Mouse (Mus musculus): ENCODE measurements at regions not wholly inside any gene's neighbourhood (a gene's known extent, or its start where the extent isn't known, plus 50 kb on each side); places are given as distances from the start of the nearest gene placed in this dataset.
A peak's percentile ranks its signal among the peaks of the same experiment; 100 is the strongest.

GRCm38 (mm10) chr9:16994169-16994568 is 493.1 kb upstream of the Fat3 start:
- ATAC-seq (no peak), DNase-seq (ENCODE audit: low spot score) (no peak)
- 61% methylated on average over 2 of the region's 2 CpGs for WGBS
- Histone ChIP-seq H3K36me3 (ENCODE audit: insufficient read depth, low read length) (no peaks in the 10 kb centered on the region), H3K4me2 (replicated peaks; ENCODE audit: low read depth, low read length) (no peak overlapping the region), H3K9ac (replicated peaks; ENCODE audit: low read depth) (no peak overlapping the region), H3K9me3 (ENCODE audit: low read length) (no peaks in the 10 kb centered on the region), H3K4me3 (ENCODE audit: low read depth, low read length) (no peak overlapping the region), H3K4me1 (ENCODE audit: insufficient read depth, low read depth, low read length) (no peaks in the 10 kb centered on the region), H3K27me3 (replicated peaks; ENCODE audit: insufficient read depth, low read length) (no peaks in the 10 kb centered on the region), H3K27ac (ENCODE audit: low read length) (no peak overlapping the region)
- no peak for TF ChIP-seq CTCF (IDR thresholded peaks at IDR 0.05)

DNA sequence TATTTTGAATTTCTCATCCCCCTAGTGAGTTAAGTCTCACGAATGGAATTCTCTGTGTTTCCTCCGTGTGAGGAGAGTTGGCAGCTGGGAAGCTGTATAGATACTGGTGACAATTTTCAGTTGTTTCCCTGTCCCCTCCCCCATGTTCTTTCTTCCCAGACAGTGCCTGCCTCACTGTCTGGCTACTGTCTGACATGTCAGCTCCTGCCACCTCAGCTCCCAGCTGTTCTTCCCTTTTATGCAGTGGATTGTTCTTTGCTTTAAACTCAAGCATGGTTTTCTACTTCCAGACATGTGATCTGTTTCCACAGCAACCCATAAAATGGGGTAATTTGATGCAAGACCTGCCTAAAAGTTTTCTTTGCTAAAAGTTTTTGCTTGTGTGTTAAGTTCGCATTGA is 487.0 kb upstream of the Fat3 start:
- 50% methylated on average over 3 of the region's 3 CpGs for WGBS
- Histone ChIP-seq H3K4me2 (replicated peaks; ENCODE audit: low read depth, low read length) (no peak overlapping the region), H3K36me3 (ENCODE audit: insufficient read depth, low read length) (no peaks in the 10 kb centered on the region), H3K9ac (replicated peaks; ENCODE audit: low read depth) (no peak overlapping the region), H3K4me3 (ENCODE audit: low read depth, low read length) (no peak overlapping the region), H3K27me3 (replicated peaks; ENCODE audit: insufficient read depth, low read length) (no peaks in the 10 kb centered on the region), H3K9me3 (ENCODE audit: low read length) (no peaks in the 10 kb centered on the region), H3K4me1 (ENCODE audit: insufficient read depth, low read depth, low read length) (no peaks in the 10 kb centered on the region), H3K27ac (ENCODE audit: low read length) (no peak overlapping the region)
- no peak for DNase-seq (ENCODE audit: low spot score)
- TF ChIP-seq CTCF (IDR thresholded peaks at IDR 0.05) = no peak
- no peak for ATAC-seq

DNA sequence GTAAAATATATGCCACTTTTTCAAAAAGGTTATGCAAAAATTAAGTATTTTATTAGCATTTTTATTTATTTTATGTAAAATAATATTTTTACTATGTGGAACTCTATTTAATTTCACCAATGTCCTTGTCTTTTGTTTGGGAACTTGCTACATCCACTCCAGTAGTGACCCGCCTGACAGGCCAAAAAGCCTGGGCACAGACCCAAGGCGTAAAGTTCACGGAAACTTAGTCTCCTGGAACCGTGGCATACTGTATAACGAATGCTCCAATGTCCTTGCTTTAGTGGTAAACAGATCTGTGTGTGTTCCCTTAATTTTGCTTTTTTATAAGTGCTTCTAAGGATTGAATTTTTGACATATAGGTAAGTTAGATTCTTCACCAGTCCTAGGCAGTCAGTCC is 476.2 kb upstream of the Fat3 start:
- Histone ChIP-seq H3K9me3 (ENCODE audit: low read length) (no peaks in the 10 kb centered on the region), H3K9ac (replicated peaks; ENCODE audit: low read depth) (no peak overlapping the region), H3K4me3 (ENCODE audit: low read depth, low read length) (no peak overlapping the region), H3K4me2 (replicated peaks; ENCODE audit: low read depth, low read length) (no peak overlapping the region), H3K36me3 (ENCODE audit: insufficient read depth, low read length) (no peaks in the 10 kb centered on the region), H3K27me3 (replicated peaks; ENCODE audit: insufficient read depth, low read length) (no peaks in the 10 kb centered on the region), H3K4me1 (ENCODE audit: insufficient read depth, low read depth, low read length) (no peaks in the 10 kb centered on the region), H3K27ac (ENCODE audit: low read length) (no peak overlapping the region)
- DNase-seq (ENCODE audit: low spot score) (no peak), ATAC-seq (no peak)
- WGBS = 81% methylated on average over 5 of the region's 5 CpGs
- TF ChIP-seq EP300 (IDR thresholded peaks at IDR 0.05) = no peak
- no peak for TF ChIP-seq CTCF (IDR thresholded peaks at IDR 0.05)

GRCm38 (mm10) chr9:16970373-16970772 is 469.3 kb upstream of the Fat3 start:
- Histone ChIP-seq H3K27ac (ENCODE audit: low read length) (no peak overlapping the region), H3K4me1 (ENCODE audit: insufficient read depth, low read depth, low read length) (no peaks in the 10 kb centered on the region), H3K36me3 (ENCODE audit: insufficient read depth, low read length) (no peaks in the 10 kb centered on the region), H3K9me3 (ENCODE audit: low read length) (no peaks in the 10 kb centered on the region), H3K4me2 (replicated peaks; ENCODE audit: low read depth, low read length) (no peak overlapping the region), H3K4me3 (ENCODE audit: low read depth, low read length) (no peak overlapping the region), H3K9ac (replicated peaks; ENCODE audit: low read depth) (no peak overlapping the region), H3K27me3 (replicated peaks; ENCODE audit: insufficient read depth, low read length) (no peaks in the 10 kb centered on the region)
- DNase-seq (ENCODE audit: low spot score) (no peak), ATAC-seq (no peak)
- TF ChIP-seq EP300 (IDR thresholded peaks at IDR 0.05) = no peak
- no peak for TF ChIP-seq CTCF (IDR thresholded peaks at IDR 0.05)
- 45% methylated on average over 4 of the region's 4 CpGs for WGBS

DNA sequence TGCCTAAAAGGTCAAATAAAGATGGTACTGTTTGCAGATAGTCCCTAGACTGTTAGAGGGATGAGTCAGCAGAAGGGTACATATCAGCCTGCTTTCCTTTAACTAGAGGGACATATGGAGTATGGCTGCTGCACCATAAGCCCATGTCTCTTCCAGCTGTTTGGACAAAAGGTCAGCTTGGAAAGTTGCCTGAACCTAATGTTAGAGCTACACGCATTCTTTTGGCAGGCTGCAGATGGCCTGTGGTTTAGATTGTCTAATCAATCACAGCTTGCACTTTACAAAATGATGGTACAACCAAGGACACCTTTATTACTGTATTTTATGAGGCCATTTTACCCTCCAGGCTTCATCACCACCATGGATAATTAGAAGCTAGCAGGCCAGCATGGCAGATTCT is 432.5 kb upstream of the Fat3 start:
- Histone ChIP-seq H3K9ac (replicated peaks; ENCODE audit: low read depth) (no peak overlapping the region), H3K4me3 (ENCODE audit: low read depth, low read length) (no peak overlapping the region), H3K36me3 (ENCODE audit: insufficient read depth, low read length) (no peaks in the 10 kb centered on the region), H3K9me3 (ENCODE audit: low read length) (no peaks in the 10 kb centered on the region), H3K4me1 (ENCODE audit: insufficient read depth, low read depth, low read length) (no peaks in the 10 kb centered on the region), H3K4me2 (replicated peaks; ENCODE audit: low read depth, low read length) (no peak overlapping the region), H3K27ac (ENCODE audit: low read length) (no peak overlapping the region), H3K27me3 (replicated peaks; ENCODE audit: insufficient read depth, low read length) (no peaks in the 10 kb centered on the region)
- 56% methylated on average over 1 of the region's 1 CpGs for WGBS
- DNase-seq (ENCODE audit: low spot score) (peak; percentile 22), ATAC-seq (no peak)
- no peak for TF ChIP-seq EP300 (IDR thresholded peaks at IDR 0.05)
- no peak for TF ChIP-seq CTCF (IDR thresholded peaks at IDR 0.05)

DNA sequence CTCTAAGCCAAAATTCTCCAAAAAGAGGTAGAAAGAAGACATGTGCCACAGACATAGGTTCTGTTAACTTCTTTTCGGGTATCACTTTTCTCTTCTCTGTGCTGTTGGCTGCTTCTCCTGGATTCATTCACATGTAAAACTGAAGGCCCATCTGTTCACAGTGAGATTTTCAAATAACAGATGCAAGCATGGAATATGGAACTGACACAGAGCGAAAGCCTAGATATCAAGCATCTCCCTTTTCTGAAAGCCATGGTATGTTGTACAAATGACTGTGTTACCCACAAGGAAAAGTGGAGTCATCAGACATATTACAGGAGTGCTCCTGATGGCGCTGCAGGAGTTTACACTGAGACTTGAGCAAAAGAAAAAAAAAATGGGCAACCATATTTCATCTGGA is 430.5 kb upstream of the Fat3 start:
- Histone ChIP-seq H3K4me2 (replicated peaks; ENCODE audit: low read depth, low read length) (no peak overlapping the region), H3K27ac (ENCODE audit: low read length) (no peak overlapping the region), H3K9me3 (ENCODE audit: low read length) (no peaks in the 10 kb centered on the region), H3K27me3 (replicated peaks; ENCODE audit: insufficient read depth, low read length) (no peaks in the 10 kb centered on the region), H3K9ac (replicated peaks; ENCODE audit: low read depth) (no peak overlapping the region), H3K4me1 (ENCODE audit: insufficient read depth, low read depth, low read length) (no peaks in the 10 kb centered on the region), H3K4me3 (ENCODE audit: low read depth, low read length) (no peak overlapping the region), H3K36me3 (ENCODE audit: insufficient read depth, low read length) (no peaks in the 10 kb centered on the region)
- ATAC-seq (no peak), DNase-seq (ENCODE audit: low spot score) (no peak)
- TF ChIP-seq CTCF (IDR thresholded peaks at IDR 0.05) (no peak), EP300 (IDR thresholded peaks at IDR 0.05) (no peak)
- WGBS = 81% methylated on average over 3 of the region's 3 CpGs

- no peaks in the 10 kb centered on the region for H3K36me3 ChIP-seq (ENCODE audit: insufficient read depth, low read length)
- ATAC-seq = no peak
- H3K9me3 ChIP-seq (ENCODE audit: low read length) = no peaks in the 10 kb centered on the region
- H3K4me1 ChIP-seq (ENCODE audit: insufficient read depth, low read depth, low read length) = no peaks in the 10 kb centered on the region
- 83% methylated on average over 4 of the region's 4 CpGs for WGBS
- H3K27me3 ChIP-seq (replicated peaks; ENCODE audit: insufficient read depth, low read length) = no peaks in the 10 kb centered on the region
- no peak overlapping the region for H3K4me2 ChIP-seq (replicated peaks; ENCODE audit: low read depth, low read length)
- H3K27ac ChIP-seq (ENCODE audit: low read length) = no peak overlapping the region
- no peak for TF ChIP-seq CTCF (IDR thresholded peaks at IDR 0.05)
- no peak for TF ChIP-seq EP300 (IDR thresholded peaks at IDR 0.05)
- H3K9ac ChIP-seq (replicated peaks; ENCODE audit: low read depth) = no peak overlapping the region
- no peak overlapping the region for H3K4me3 ChIP-seq (ENCODE audit: low read depth, low read length)
- no peak for DNase-seq (ENCODE audit: low spot score)
Measured at GRCm38 (mm10) chr9:16926315-16926984, 425.4 kb upstream of the Fat3 start.

All from lung, postnatal 0 days (tissue).